Mouse (Mus musculus): ENCODE data around the gene Ube2ql1.

DNA sequence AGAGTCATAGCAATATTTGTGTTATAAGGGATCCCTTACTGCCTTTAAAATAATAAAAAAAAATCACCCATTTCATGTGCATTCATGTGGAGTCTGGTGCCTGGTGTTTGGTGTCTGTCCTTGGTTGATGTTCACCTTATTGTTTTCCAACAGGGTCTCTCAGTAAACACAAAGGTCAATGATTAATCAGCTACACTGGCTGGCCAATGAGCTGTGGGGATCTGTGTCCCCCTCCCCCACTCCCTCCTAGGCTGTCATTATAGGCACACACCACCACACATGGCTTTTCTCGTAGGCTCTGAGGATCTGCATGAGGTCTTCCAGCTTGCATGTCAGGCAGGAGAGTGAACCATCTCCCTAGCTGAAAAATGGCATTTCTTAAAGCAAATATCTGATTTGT lies 38.9 kb downstream of the Ube2ql1 start:
- TF ChIP-seq ZNF384 (IDR thresholded peaks at IDR 0.05; ENCODE audit: low read depth, low read length) (no peak), MAFK (IDR thresholded peaks at IDR 0.05; ENCODE audit: insufficient read depth, low read depth, low read length) (no peak), HCFC1 (IDR thresholded peaks at IDR 0.05; ENCODE audit: borderline replicate concordance, insufficient read depth, low read length) (no peak), ZC3H11A (IDR thresholded peaks at IDR 0.05; ENCODE audit: borderline replicate concordance, low read depth, low read length) (no peak)
